In the genomic region with DNA sequence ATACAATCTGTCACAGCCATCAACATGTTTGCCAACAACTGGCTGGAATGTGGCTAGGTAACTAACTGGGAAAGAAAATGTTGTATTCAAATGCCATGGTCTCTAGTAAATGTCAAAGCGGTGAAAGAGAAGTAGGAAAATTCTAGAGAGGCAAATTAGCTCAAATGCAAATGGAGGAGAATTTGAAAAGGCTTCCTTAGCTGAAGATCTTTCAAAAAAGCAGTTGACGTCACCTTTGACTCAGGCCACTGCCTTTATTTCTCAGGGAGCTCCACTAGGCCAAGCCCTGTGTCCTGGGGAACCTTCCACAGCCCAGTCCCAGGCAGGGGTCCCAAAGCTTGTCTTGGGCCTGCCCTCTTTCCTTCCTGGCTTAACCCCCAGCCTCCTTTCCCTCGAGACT, we compare ENCODE assay signal across 24 mouse cellular contexts.
DNase-seq lines count a peak whose midpoint lies in the region; ATAC-seq lines count a peak whose summit lies in the region.
"Had no signal": no experiment of that assay in that cellular context is flagged by ENCODE, and none has a peak within 500 bp of the region (broad histone marks: within the 10 kb centered on the region; RNA-seq: fewer than 3 reads in every experiment).

No protein-coding gene starts in this region.

- H3K9ac ChIP-seq in hindbrain, embryonic 13.5 days = no peak overlapping the region
- no peak overlapping the region for H3K9ac ChIP-seq in midbrain, embryonic 16.5 days (ENCODE audit: low read depth, low read length)
- H3K9ac ChIP-seq: hindbrain, embryonic 14.5 days had no signal

- 0 out of 2 replicates have a peak, but pooled peaks cover 6% of the 10 kb centered on the region for H3K9me3 ChIP-seq in hindbrain, embryonic 13.5 days
- H3K9me3 ChIP-seq in hindbrain, embryonic 10.5 days = peaks cover 5% of the 10 kb centered on the region; the same call in 1 of the 2 replicates
- H3K9me3 ChIP-seq in midbrain, embryonic 10.5 days (replicated peaks) = peaks cover 10% of the 10 kb centered on the region
- H3K9me3 ChIP-seq in midbrain, embryonic 16.5 days (replicated peaks; ENCODE audit: control insufficient read depth, low read length, poor library complexity, severe bottlenecking) = 0 out of 2 replicates have a peak, but pooled peaks cover 6% of the 10 kb centered on the region

- no peak for DNase-seq in hindbrain, embryonic 10.5 days (ENCODE audit: low spot score)
- DNase-seq in midbrain, embryonic 10.5 days (ENCODE audit: low spot score) = no peak
- DNase-seq in R1 (ENCODE audit: low read depth, low spot score) = peak; percentile 33
- no peak for DNase-seq in adrenal gland, adult 18-20 months (ENCODE audit: low spot score in 2 of 2)
- DNase-seq: adrenal gland, adult 8-10 months; adrenal gland, postnatal 25 days; cerebellum, adult 11-12 months; cerebellum, adult 8-10 months; cerebellum, postnatal 10 days; cerebellum, postnatal 36 days; embryo, embryonic 11 days; gastrocnemius, adult 2 months; gastrocnemius, postnatal 14 days; heart, adult 11 months had no signal

- H3K36me3 ChIP-seq in hindbrain, embryonic 13.5 days = no peaks in the 10 kb centered on the region
- no peaks in the 10 kb centered on the region for H3K36me3 ChIP-seq in hindbrain, embryonic 10.5 days
- H3K36me3 ChIP-seq in midbrain, embryonic 10.5 days = no peaks in the 10 kb centered on the region
- no peaks in the 10 kb centered on the region for H3K36me3 ChIP-seq in midbrain, embryonic 16.5 days (ENCODE audit: control insufficient read depth, insufficient read depth, low read length)
- H3K36me3 ChIP-seq: G1E had no signal

- ATAC-seq in hindbrain, embryonic 13.5 days (ENCODE audit: low FRiP score) = no peak
- no peak for ATAC-seq in midbrain, embryonic 16.5 days
- ATAC-seq: forebrain, embryonic 16.5 days; hindbrain, postnatal 0 days; inflammation-experienced regulatory T-cells, adult 6 months; intestine, embryonic 16.5 days; Patski had no signal

- no peaks in the 10 kb centered on the region for H3K27me3 ChIP-seq in hindbrain, embryonic 13.5 days
- H3K27me3 ChIP-seq in hindbrain, embryonic 10.5 days (ENCODE audit: insufficient read depth, poor library complexity, severe bottlenecking) = no peaks in the 10 kb centered on the region
- no peaks in the 10 kb centered on the region for H3K27me3 ChIP-seq in midbrain, embryonic 10.5 days (ENCODE audit: low read depth, poor library complexity, severe bottlenecking)
- no peaks in the 10 kb centered on the region for H3K27me3 ChIP-seq in midbrain, embryonic 16.5 days (ENCODE audit: control insufficient read depth, insufficient read depth, low read depth, low read length)
- H3K27me3 ChIP-seq: Patski had no signal

- no peak overlapping the region for H3K4me3 ChIP-seq in hindbrain, embryonic 13.5 days
- no peak overlapping the region for H3K4me3 ChIP-seq in hindbrain, embryonic 10.5 days
- no peak overlapping the region for H3K4me3 ChIP-seq in midbrain, embryonic 10.5 days
- no peak overlapping the region for H3K4me3 ChIP-seq in midbrain, embryonic 16.5 days (ENCODE audit: low read depth, low read length)
- H3K4me3 ChIP-seq: gastrocnemius, adult 2 months had no signal

- H3K27ac ChIP-seq in hindbrain, embryonic 13.5 days = 0 out of 2 replicates have a peak overlapping the region, but pooled peaks have one; percentile 13
- H3K27ac ChIP-seq in hindbrain, embryonic 10.5 days = no peak overlapping the region; the same call in 1 of the 2 replicates
- H3K27ac ChIP-seq in midbrain, embryonic 10.5 days (replicated peaks) = 0 out of 2 replicates have a peak overlapping the region, but pooled peaks have one; percentile 33
- H3K27ac ChIP-seq in midbrain, embryonic 16.5 days (ENCODE audit: low read length) = no peak overlapping the region
- H3K27ac ChIP-seq: gastrocnemius, adult 2 months; hindbrain, embryonic 14.5 days; hindbrain, postnatal 0 days had no signal

- no peaks in the 10 kb centered on the region for H3K4me1 ChIP-seq in hindbrain, embryonic 13.5 days (replicated peaks)
- H3K4me1 ChIP-seq in hindbrain, embryonic 10.5 days (replicated peaks) = no peaks in the 10 kb centered on the region
- H3K4me1 ChIP-seq in midbrain, embryonic 10.5 days = no peaks in the 10 kb centered on the region
- no peaks in the 10 kb centered on the region for H3K4me1 ChIP-seq in midbrain, embryonic 16.5 days (ENCODE audit: control insufficient read depth, insufficient read depth, low read length)

- WGBS in hindbrain, embryonic 13.5 days = 71% methylated on average over 3 of the region's 3 CpGs
- 64% methylated on average over 3 of the region's 3 CpGs for WGBS in hindbrain, embryonic 10.5 days
- WGBS in midbrain, embryonic 10.5 days = 76% methylated on average over 3 of the region's 3 CpGs
- WGBS in midbrain, embryonic 16.5 days = 73% methylated on average over 3 of the region's 3 CpGs

- H3K4me2 ChIP-seq in hindbrain, embryonic 13.5 days = no peak overlapping the region
- H3K4me2 ChIP-seq in midbrain, embryonic 16.5 days (ENCODE audit: low read length) = no peak overlapping the region
- H3K4me2 ChIP-seq: heart, embryonic 11.5 days; hindbrain, embryonic 14.5 days had no signal

Comparison
In these comparisons a context has a peak if more than half of its experiments do, and no peak if none do; other contexts are left out.
1. H3K27ac ChIP-seq: peak in hindbrain, embryonic 13.5 days (single experiment) and midbrain, embryonic 10.5 days (single experiment); none in hindbrain, embryonic 10.5 days (single experiment) and midbrain, embryonic 16.5 days (single experiment).